Mouse (Mus musculus): ENCODE measurements at regions not wholly inside any gene's neighbourhood (a gene's known extent, or its start where the extent isn't known, plus 50 kb on each side); places are given as distances from the start of the nearest gene placed in this dataset.

DNA sequence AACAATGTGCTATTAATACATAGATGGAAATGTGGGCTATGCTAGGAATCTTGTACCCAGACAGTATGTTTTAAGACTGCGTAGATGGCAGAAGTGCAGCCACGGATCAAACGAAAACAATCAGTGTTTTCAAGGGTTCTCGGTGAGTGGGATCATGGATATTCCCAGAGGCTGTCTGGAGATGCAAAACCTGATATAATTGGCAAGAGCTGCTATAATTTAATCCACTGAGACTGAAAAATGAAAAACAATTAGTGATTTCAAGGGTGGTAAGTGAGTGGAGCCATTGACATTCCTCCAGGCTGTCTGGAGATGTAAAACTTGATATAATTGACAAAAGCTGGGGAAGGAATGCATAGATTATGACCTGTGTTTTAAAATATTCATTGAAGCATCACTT lies 545.5 kb upstream of the Api5 start:
- no peak overlapping the region for H3K4me3 ChIP-seq
- H3K9ac ChIP-seq (replicated peaks): no peak overlapping the region
- no peaks in the 10 kb centered on the region for H3K9me3 ChIP-seq
- H3K27ac ChIP-seq (replicated peaks): no peak overlapping the region
- H3K36me3 ChIP-seq: no peaks in the 10 kb centered on the region
- no peaks in the 10 kb centered on the region for H3K27me3 ChIP-seq
- no peak overlapping the region for H3K4me2 ChIP-seq (replicated peaks)
- H3K4me1 ChIP-seq: no peaks in the 10 kb centered on the region
- WGBS: 74% methylated on average over 4 of the region's 4 CpGs
- ATAC-seq (replicated peaks): no peak

DNA sequence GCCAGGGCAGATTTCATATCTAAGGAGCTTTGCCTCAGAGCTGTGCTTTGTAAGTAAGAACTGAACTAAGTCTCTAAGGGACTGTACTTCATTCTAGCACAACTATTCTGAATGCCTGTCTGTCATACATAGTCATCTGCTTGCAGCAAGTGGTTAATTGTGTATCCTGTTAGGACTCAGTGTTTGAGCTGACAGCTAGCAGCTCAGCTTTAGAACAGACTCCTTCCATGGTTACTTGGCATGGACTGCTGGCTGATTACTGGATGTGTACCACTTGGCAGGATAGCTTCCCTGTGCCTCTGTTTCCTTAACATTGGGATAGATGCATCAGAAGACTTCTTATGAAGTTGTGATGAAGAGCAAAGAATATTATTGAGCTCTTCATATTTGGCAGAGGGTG lies 525.6 kb upstream of the Api5 start:
- ATAC-seq (replicated peaks): peak; percentile 64; the same call in 1 of the 2 replicates
- H3K27ac ChIP-seq (replicated peaks): no peak overlapping the region
- no peak overlapping the region for H3K4me2 ChIP-seq (replicated peaks)
- no peaks in the 10 kb centered on the region for H3K4me1 ChIP-seq
- no peak overlapping the region for H3K9ac ChIP-seq (replicated peaks)
- no peaks in the 10 kb centered on the region for H3K9me3 ChIP-seq
- no peaks in the 10 kb centered on the region for H3K36me3 ChIP-seq
- no peak overlapping the region for H3K4me3 ChIP-seq
- H3K27me3 ChIP-seq: no peaks in the 10 kb centered on the region

DNA sequence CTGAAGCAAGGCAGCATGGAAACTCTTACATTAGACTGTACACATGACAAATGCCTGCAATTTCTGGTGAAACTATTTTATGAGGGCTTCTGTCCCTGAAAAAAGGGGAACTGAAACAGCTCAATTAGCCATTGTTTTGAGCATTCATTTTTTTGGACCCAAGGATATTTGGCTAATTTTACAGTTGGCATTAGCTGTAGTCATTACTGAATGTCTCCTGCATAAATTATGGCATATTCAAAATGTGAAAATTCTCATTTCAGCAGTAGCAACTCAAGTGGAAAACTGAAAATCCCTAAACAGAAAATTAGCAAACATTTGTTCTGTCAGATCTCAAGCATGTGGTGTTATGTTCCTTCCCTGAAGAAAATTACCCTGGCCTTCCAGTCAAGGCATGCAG lies 507.7 kb upstream of the Api5 start:
- no peak overlapping the region for H3K4me2 ChIP-seq (replicated peaks)

DNA sequence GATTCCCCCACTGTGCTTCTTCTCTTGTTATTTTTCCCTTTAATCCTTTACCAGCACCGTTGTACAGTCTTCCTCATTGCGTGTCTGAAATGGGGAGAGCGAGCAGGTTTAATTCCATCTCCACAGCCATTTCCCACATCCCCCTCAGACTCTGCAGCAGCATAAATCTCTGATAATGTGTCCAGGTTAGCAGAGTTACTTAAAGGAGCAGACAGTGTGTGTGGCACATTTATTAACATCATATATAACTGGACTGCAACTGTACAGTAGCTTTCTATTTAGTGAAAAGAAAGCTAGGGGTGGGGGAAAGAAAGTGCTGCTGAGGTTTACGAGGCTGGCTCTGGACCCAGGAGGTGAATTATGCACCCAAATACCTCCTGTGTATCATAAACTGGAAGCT lies 494.2 kb upstream of the Api5 start:
- no peak overlapping the region for H3K4me2 ChIP-seq (replicated peaks)
- 92% methylated on average over 4 of the region's 4 CpGs for WGBS

More for the DNA sequence above, 507.7 kb upstream of the Api5 start:
- H3K27ac ChIP-seq (replicated peaks): no peak overlapping the region
- ATAC-seq (replicated peaks): 0 out of 2 replicates have a peak, but pooled peaks have one; percentile 29
- H3K9ac ChIP-seq (replicated peaks): no peak overlapping the region
- H3K36me3 ChIP-seq: no peaks in the 10 kb centered on the region
- H3K4me1 ChIP-seq: no peaks in the 10 kb centered on the region
- no peaks in the 10 kb centered on the region for H3K27me3 ChIP-seq
- no peaks in the 10 kb centered on the region for H3K9me3 ChIP-seq
- H3K4me3 ChIP-seq: no peak overlapping the region

DNA sequence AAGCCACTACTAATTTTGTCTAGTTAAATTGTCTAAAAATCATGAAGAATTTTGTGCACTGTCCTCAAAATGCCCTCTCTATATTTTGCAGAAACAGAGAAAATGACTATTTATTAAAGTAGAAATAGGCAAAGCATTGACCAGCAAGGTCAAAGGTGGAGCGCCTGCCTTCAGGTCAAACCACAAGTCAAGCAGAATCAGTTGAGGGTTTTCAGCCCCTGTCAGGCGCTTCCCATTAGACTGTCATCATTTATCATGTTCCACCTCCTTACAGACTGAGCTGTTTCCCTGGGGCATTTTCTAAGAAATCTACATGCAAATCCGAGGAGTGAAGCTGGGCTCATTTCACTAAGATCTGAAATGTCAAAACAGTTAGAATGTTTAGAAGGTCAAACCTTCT lies 481.4 kb upstream of the Api5 start:
- Histone ChIP-seq H3K9ac (replicated peaks) (no peak overlapping the region), H3K27me3 (no peaks in the 10 kb centered on the region), H3K36me3 (no peaks in the 10 kb centered on the region), H3K4me2 (replicated peaks) (no peak overlapping the region), H3K4me3 (no peak overlapping the region), H3K27ac (replicated peaks) (no peak overlapping the region), H3K9me3 (no peaks in the 10 kb centered on the region), H3K4me1 (no peaks in the 10 kb centered on the region)
- ATAC-seq (replicated peaks): no peak
- 88% methylated on average over 3 of the region's 3 CpGs for WGBS

More for the DNA sequence above, 494.2 kb upstream of the Api5 start:
- Histone ChIP-seq H3K27ac (replicated peaks) (no peak overlapping the region), H3K9me3 (no peaks in the 10 kb centered on the region), H3K27me3 (no peaks in the 10 kb centered on the region), H3K4me3 (no peak overlapping the region), H3K9ac (replicated peaks) (no peak overlapping the region), H3K4me1 (no peaks in the 10 kb centered on the region), H3K36me3 (no peaks in the 10 kb centered on the region)
- no peak for ATAC-seq (replicated peaks)

DNA sequence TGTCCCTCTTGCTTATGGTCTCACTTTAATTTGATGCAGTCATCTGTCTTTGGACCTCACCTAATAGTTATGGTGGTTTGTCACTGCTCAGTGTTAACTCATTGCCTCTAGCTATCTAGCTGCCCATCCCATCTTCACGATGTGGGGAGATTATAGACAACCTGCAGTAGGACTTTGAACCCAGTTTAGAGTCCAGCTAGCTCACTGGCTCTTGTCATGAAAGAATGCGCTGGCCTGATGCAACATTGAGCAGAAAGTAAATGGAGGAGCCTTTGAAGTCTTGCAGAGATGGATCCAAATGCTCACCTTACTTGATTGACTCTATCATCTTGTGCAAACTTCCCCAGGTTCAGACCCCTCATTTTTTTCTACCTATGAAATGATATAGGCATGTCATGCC lies 480.1 kb upstream of the Api5 start:
- no peaks in the 10 kb centered on the region for H3K4me1 ChIP-seq
- no peaks in the 10 kb centered on the region for H3K36me3 ChIP-seq
- WGBS: 86% methylated on average over 2 of the region's 2 CpGs
- H3K4me3 ChIP-seq: no peak overlapping the region
- no peak overlapping the region for H3K27ac ChIP-seq (replicated peaks)
- H3K4me2 ChIP-seq (replicated peaks): no peak overlapping the region
- H3K27me3 ChIP-seq: no peaks in the 10 kb centered on the region
- H3K9ac ChIP-seq (replicated peaks): no peak overlapping the region
- no peaks in the 10 kb centered on the region for H3K9me3 ChIP-seq
- ATAC-seq (replicated peaks): no peak

DNA sequence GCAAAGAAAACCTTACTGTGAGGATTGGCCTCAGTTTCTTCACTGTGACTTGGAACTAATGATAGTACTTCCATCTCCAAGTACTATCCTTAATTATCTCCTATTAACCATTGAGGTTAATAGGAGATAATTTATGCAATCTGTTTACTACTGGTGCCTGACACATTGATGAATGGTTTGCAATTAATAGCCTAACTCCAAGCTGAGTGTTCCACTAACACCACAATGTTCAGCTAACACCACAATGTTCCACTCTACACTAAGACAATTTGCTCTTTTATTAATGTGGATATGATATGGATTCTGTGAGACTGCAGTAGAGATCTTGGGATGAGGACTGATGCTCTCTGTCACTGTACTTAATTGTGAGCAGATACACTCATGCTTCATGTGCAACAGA lies 463.6 kb upstream of the Api5 start:
- Histone ChIP-seq H3K4me2 (replicated peaks) (no peak overlapping the region), H3K27me3 (no peaks in the 10 kb centered on the region), H3K36me3 (no peaks in the 10 kb centered on the region), H3K9me3 (no peaks in the 10 kb centered on the region), H3K4me3 (no peak overlapping the region), H3K9ac (replicated peaks) (no peak overlapping the region), H3K4me1 (no peaks in the 10 kb centered on the region), H3K27ac (replicated peaks) (no peak overlapping the region)
- ATAC-seq (replicated peaks): no peak

Measured in forebrain, embryonic 15.5 days (tissue).